Mouse (Mus musculus) thymus, adult 2 months (tissue): ENCODE measurements around the gene Fam169a.

Source experiments
- CTCF ChIP-seq: fragments of 200-500 bp; IDR thresholded peaks from 2 replicates; pipeline ENCODE4 v1.5.1; 2012; ENCODE audit warnings: mild to moderate bottlenecking, control low read depth, low read length, moderate library complexity, borderline replicate concordance; ENCODE audit not compliant: control insufficient read depth, poor library complexity, insufficient read depth; ENCODE audit errors: extremely low read depth
- POLR2A ChIP-seq: fragments of 200-500 bp; IDR thresholded peaks from 2 replicates; pipeline ENCODE4 v1.6.1; 2012; ENCODE audit warnings: mild to moderate bottlenecking, low read length, control low read depth, moderate library complexity; ENCODE audit not compliant: control insufficient read depth, poor library complexity, insufficient read depth; ENCODE audit errors: extremely low read depth

- TF ChIP-seq CTCF (no peak), POLR2A (no peak)
Measured at GRCm38 (mm10) chr13:97067691-97068090, 605 bp downstream of the Fam169a start.
